Mouse (Mus musculus) heart, adult 2 months (tissue): ENCODE measurements around the gene Akr1b3.

Experiments used
- CTCF ChIP-seq: fragments of 200-600 bp; IDR thresholded peaks from 2 replicates; pipeline ENCODE4 v1.8.1; 2022; ENCODE audit warnings: antibody characterized with exemption, mild to moderate bottlenecking, moderate library complexity
- EP300 ChIP-seq: fragments of 200-500 bp; IDR thresholded peaks from 2 replicates; pipeline ENCODE4 v1.6.1; 2011; ENCODE audit warnings: low read depth, low read length, control low read depth; ENCODE audit not compliant: insufficient read depth
- POLR2A ChIP-seq: fragments of 200-500 bp; IDR thresholded peaks from 2 replicates; pipeline ENCODE4 v1.6.1; 2011; ENCODE audit warnings: mild to moderate bottlenecking, low read depth, low read length, control low read depth; ENCODE audit not compliant: insufficient read depth

DNA sequence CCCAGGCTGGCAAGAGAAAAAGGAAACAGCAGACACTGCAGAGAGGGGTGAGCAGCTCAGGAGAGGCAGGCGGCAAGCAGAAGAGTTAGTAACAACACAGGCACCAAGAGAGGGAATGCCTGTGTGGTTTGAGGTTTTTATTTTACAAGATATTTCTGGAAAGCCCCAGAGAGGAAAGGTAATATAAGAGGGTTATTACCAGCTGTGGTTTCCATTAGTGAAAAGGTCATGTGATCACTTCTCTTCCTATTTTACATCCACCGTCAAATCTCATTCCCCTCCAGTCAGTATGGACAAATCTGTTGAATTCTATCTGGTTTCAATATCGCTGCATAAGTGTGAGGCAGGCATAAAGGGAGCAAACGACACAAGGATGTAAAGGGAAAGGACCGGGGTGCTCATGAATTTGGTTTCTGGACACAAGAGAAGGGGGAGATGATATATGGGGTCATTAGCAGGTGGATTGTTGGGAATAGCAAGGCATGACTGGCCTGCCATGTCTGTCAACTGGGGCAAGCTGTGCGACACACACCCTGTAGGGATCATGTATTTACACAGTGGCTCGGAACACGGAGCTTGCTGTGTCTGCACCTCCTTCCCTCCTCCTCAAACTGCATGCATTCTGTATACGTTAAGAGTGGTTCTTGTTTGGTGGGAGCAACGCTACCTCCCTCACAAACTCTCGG lies 24.9 kb downstream of the Akr1b3 start:
- TF ChIP-seq CTCF (no peak), POLR2A (no peak), EP300 (no peak)
